Mouse (Mus musculus) forebrain, embryonic 13.5 days (tissue): ENCODE results near the gene Fbxo3. TPM values are rescaled to one million over a fixed set of nuclear protein-coding genes. Genes with fewer than 3 reads are reported as not detected.
"Not testable (repeated sequence)": the region's sequence is repeated elsewhere in the genome, so short reads cannot be mapped to it uniquely, and the experiment has no call there.

Experiments
- ATAC-seq: fragments of 200-750 bp; cut with Nextera tagmentation; 2 replicates; pipeline ENCODE4 v1.8.0; 2017
- H3K27ac ChIP-seq: fragments of 300-500 bp; sonication (generic); 2 replicates; pipeline ENCODE4 v1.5.1; 2015; ENCODE audit warnings: inconsistent platforms, mild to moderate bottlenecking, moderate library complexity
- H3K27me3 ChIP-seq: fragments of 300-500 bp; sonication (generic); 2 replicates; pipeline ENCODE4 v1.6.1; 2015; ENCODE audit warnings: mild to moderate bottlenecking, inconsistent platforms
- H3K36me3 ChIP-seq: fragments of 300-500 bp; sonication (generic); 2 replicates; pipeline ENCODE4 v1.6.1; 2015; ENCODE audit warnings: mild to moderate bottlenecking, inconsistent platforms; ENCODE audit not compliant: poor library complexity, severe bottlenecking
- H3K4me1 ChIP-seq: fragments of 300-500 bp; sonication (generic); 2 replicates; pipeline ENCODE4 v1.6.1; 2015; ENCODE audit warnings: inconsistent platforms
- H3K4me2 ChIP-seq: fragments of 300-500 bp; sonication (generic); 2 replicates; pipeline ENCODE4 v1.6.1; 2015; ENCODE audit warnings: inconsistent platforms, mild to moderate bottlenecking, moderate library complexity
- H3K4me3 ChIP-seq: fragments of 300-500 bp; sonication (generic); 2 replicates; pipeline ENCODE4 v1.5.1; 2015; ENCODE audit warnings: mild to moderate bottlenecking, inconsistent platforms
- H3K9ac ChIP-seq: fragments of 300-500 bp; sonication (generic); 2 replicates; pipeline ENCODE4 v1.6.1; 2015; ENCODE audit warnings: mild to moderate bottlenecking, inconsistent platforms
- H3K9me3 ChIP-seq: fragments of 300-500 bp; sonication (generic); replicated peaks from 2 replicates; pipeline ENCODE4 v1.6.1; 2016; ENCODE audit warnings: inconsistent platforms
- WGBS: fragments of 180-500 bp; shearing (Covaris S2); methylation state at CpG from one replicate; pipeline ENCODE4 v1.1.7; 2015; 5-methylcytosine and 5-hydroxymethylcytosine counted together
- polyA plus RNA-seq: library from polyadenylated mRNA; unstranded; fragments of >200 nt; fragmentation: Nextera tagmentation; extraction: Ambion mirVana; gene quantifications from 2 replicates; pipeline ENCODE4 v1.2.1, GENCODE M21; 2015

The Fbxo3 gene
- 60.2 and 60.6 TPM in 2 replicates for polyA plus RNA-seq

DNA sequence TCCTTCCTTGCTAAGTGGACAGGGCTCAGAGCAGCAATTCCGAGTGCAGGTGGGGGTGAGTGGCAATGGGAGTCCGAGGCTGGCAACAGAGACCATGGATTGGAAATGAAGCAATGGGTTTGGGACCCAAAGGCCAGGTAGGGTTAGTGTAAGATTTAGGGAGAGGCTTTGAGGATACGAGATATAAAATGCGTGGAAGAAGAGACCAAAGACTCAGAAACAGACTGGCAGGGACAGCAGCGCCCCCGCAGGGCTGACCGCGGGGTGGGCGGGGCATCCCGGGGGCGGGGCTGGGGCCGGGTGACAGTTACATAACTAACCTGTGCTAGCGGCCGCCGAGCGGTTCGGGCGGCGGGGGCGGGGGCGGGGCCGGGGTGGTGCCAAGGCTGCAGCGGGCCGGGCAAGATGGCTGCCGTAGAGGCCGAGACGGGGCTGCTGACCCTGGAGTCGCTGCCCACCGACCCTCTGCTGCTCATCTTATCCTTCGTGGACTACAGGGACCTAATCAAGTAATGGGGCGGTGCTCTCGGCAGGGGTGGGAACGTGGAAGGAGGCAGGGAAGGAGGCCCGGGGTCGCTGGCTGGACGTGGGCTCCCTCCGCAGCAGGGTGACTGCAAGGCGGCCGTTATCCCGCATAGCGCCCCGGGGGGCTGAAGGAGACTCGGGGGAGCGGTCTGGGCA lies at the start of gene Fbxo3:
Gene Fbxo3, plus strand, starts transcription at position 264 of the 681 bp plus-strand sequence.
- peak; percentile 97 for ATAC-seq
- Histone ChIP-seq H3K4me2 (peak within 1 kb of the TSS; percentile 90), H3K27ac (no peak within 1 kb of the TSS), H3K27me3 (no peaks in the 10 kb centered on the region), H3K9me3 (no peaks in the 10 kb centered on the region), H3K4me3 (peak within 1 kb of the TSS; percentile 94), H3K9ac (peak within 1 kb of the TSS; percentile 94), H3K36me3 (0 out of 2 replicates have a peak, but pooled peaks cover 5% of the 10 kb centered on the region), H3K4me1 (peaks cover 29% of the 10 kb centered on the region)
- under 1% methylated on average over 38 of the region's 44 CpGs for WGBS

DNA sequence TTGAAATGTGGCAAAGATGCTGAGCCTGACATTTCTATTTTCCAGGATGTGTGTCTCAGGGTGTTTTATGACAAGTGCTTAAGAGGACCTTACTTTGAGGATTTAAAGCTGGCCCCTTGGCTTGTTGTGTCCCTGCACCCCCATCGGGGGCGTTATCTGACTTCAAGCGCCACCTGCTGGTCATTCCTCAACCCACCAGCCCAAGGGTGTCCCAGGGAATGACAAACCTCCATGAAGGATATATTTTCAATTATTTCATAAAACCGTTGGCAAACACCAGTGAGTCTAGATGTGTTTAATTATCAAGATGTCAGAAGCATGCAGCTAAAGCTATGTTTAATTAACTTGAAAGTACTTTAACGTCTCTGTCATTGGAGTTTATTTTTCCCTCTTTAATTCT lies 45.3 kb upstream of the Fbxo3 start:
- no peak overlapping the region for H3K4me2 ChIP-seq
- no peaks in the 10 kb centered on the region for H3K9me3 ChIP-seq
- no peaks in the 10 kb centered on the region for H3K27me3 ChIP-seq
- WGBS, result 5% methylated on average over 5 of the region's 5 CpGs
- H3K9ac ChIP-seq, result no peak overlapping the region
- H3K4me1 ChIP-seq, result peaks cover 13% of the 10 kb centered on the region
- H3K27ac ChIP-seq, result no peak overlapping the region
- ATAC-seq, result peak; percentile 85
- H3K36me3 ChIP-seq, result no peaks in the 10 kb centered on the region
- no peak overlapping the region for H3K4me3 ChIP-seq

DNA sequence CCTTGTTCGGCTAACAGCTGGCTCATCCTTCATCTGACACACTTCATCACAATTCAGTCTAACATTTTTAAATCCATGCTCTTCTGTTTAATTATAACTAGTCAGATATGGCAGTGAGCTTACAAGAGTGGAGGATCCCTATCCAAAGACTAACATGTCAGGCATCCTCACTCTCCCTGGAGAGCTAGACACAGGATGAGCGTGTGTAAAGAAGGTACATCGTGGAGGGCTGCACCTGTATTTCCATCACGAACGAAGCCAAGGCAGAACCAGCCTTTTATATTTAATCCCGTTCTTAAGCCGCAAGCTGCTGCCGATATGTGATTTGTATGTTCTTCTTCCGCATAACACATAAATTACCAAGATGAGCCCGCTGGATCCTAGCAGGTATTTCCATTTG lies 44.4 kb upstream of the Fbxo3 start:
- peaks cover 4% of the 10 kb centered on the region for H3K4me1 ChIP-seq
- ATAC-seq, result no peak
- WGBS, result 89% methylated on average over 10 of the region's 10 CpGs
- no peaks in the 10 kb centered on the region for H3K27me3 ChIP-seq
- no peak overlapping the region for H3K4me3 ChIP-seq
- H3K36me3 ChIP-seq, result no peaks in the 10 kb centered on the region
- no peak overlapping the region for H3K27ac ChIP-seq
- H3K4me2 ChIP-seq, result no peak overlapping the region
- no peak overlapping the region for H3K9ac ChIP-seq
- no peaks in the 10 kb centered on the region for H3K9me3 ChIP-seq

DNA sequence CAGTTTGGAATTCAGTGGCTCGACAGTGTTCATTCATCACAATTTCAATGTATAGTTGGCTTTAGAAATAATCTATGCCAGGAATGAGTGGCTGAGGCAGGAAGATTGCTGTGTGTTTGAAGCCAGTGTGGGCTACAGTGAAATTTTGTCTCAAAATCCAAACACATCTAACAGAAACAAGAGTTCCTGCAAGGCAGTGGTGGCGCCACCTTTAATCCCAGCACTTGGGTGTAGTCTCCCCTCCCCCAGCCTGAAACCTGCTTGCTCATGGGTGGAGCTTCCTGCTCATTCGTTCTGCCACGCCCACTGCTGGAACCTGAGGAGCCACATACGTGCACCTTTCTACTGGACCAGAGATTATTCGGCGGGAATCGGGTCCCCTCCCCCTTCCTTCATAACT lies 39.9 kb upstream of the Fbxo3 start:
- not testable (repeated sequence) for ATAC-seq, H3K36me3 ChIP-seq, H3K9ac ChIP-seq, H3K4me2 ChIP-seq, H3K4me3 ChIP-seq, H3K27me3 ChIP-seq, H3K4me1 ChIP-seq, H3K9me3 ChIP-seq, H3K27ac ChIP-seq
- 79% methylated on average over 8 of the region's 8 CpGs for WGBS

DNA sequence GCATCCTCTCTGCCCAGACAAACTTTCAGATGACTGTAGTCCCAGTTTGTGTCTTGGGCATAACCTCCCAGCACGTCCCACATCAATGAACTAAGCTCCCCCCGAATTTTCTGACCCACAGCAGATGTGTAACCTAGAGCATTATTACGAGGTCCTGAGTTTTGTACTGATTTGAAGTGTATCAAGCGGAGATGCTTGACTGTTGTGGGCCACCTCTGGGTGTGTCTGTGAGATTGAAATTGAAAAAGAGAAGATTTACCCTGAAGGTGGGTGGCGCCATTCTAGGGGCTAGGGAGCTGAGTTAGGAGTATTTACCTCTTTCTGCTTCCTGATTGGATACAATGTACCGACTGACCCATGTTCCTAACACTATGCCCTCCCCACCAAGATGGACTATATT lies 37.8 kb upstream of the Fbxo3 start:
- no peak overlapping the region for H3K4me2 ChIP-seq
- 88% methylated on average over 6 of the region's 6 CpGs for WGBS
- ATAC-seq, result no peak

DNA sequence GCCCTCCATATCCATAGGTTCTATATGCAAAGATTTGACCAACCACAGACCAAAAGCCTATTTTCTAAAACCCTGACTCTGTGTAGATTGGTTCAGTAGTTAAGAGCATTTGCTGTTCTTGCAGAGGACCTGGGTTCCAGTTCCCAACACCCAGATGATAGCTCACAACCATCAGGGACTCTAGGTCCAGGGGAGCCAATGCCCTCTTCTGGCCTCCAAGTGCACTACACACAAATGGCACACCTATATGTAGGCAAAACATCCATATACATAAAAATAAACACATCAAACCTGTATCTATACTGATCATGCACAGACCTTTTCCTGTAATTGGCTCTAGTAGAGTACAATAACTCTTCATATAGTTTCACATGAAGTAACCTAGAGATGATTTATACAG lies 36.2 kb upstream of the Fbxo3 start:
- Histone ChIP-seq H3K4me1 (peaks cover 8% of the 10 kb centered on the region), H3K27me3 (no peaks in the 10 kb centered on the region), H3K9me3 (no peaks in the 10 kb centered on the region), H3K4me2 (no peak overlapping the region), H3K27ac (no peak overlapping the region), H3K9ac (no peak overlapping the region), H3K4me3 (no peak overlapping the region), H3K36me3 (no peaks in the 10 kb centered on the region)
- ATAC-seq, result no peak

More for the DNA sequence above, 37.8 kb upstream of the Fbxo3 start:
- Histone ChIP-seq H3K4me1 (peaks cover 8% of the 10 kb centered on the region), H3K9ac (no peak overlapping the region), H3K36me3 (no peaks in the 10 kb centered on the region), H3K4me3 (no peak overlapping the region), H3K27ac (no peak overlapping the region), H3K9me3 (no peaks in the 10 kb centered on the region), H3K27me3 (no peaks in the 10 kb centered on the region)

DNA sequence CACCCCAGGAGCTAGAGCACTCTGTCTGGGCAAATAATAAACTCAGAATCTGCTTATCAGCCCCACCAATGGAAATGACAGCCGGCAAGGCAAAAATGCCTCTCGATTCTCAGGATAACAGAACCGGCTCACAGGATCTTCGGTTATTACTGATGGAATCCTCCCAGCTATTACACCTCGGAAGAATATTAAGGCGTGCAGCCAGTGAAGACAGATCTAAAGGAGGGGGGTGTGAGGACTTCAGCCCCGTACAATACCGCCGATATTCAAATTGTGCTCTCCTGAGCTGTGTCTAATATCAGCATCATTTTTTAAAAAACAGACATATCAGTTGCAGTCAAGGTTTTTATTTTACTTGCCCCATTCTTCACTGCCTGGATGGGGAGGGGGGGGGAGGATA lies 35.4 kb upstream of the Fbxo3 start:
- WGBS, result 60% methylated on average over 9 of the region's 9 CpGs
- H3K9ac ChIP-seq, result no peak overlapping the region
- no peak overlapping the region; the same call in 1 of the 2 replicates for H3K4me2 ChIP-seq
- peaks cover 8% of the 10 kb centered on the region for H3K4me1 ChIP-seq
- H3K9me3 ChIP-seq, result no peaks in the 10 kb centered on the region
- no peak overlapping the region for H3K27ac ChIP-seq
- no peaks in the 10 kb centered on the region for H3K36me3 ChIP-seq
- no peaks in the 10 kb centered on the region for H3K27me3 ChIP-seq
- no peak overlapping the region for H3K4me3 ChIP-seq
- ATAC-seq, result no peak

DNA sequence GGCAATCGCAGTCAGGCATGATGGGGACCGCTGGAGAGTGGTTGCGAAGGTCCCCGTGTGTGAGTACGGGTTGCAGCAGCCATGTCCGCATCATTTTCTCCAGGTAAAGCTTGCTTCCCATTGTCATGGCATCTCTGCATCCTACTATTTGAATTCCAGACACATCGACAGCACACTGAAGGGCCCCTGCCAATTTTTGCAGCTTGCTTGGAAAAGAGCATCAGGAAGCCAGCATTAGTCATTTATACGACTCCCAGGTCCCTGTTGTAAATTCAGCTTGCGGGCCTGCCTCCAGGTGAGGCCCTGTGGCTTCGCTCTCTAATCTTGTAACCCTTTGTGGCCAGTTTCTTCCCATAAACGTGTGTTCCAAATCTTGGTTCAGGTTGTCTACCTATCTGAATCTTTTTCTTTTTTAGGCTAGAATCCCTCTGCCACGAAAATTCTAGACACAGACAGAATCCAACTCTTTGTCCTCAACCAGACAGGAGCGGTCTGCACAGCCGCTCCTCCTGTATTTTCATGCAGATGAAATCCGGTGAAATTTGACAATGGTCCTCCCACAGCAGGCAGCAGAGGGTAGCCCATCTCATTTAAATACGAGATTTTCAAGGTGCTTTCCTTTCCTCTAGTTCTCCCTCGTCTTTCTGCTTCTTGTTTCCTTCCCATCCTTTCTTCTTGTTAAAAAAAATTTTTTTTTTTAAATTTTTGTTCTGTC lies 34.7 kb upstream of the Fbxo3 start:
- 0 out of 2 replicates have a peak, but pooled peaks have one; percentile 51 for ATAC-seq
- no peak overlapping the region for H3K27ac ChIP-seq
- peak overlapping the region; percentile 34 for H3K9ac ChIP-seq
- H3K4me3 ChIP-seq, result no peak overlapping the region
- no peaks in the 10 kb centered on the region for H3K27me3 ChIP-seq
- H3K4me2 ChIP-seq, result peak overlapping the region; percentile 30
- no peaks in the 10 kb centered on the region for H3K9me3 ChIP-seq
- 20% methylated on average over 17 of the region's 17 CpGs for WGBS
- no peaks in the 10 kb centered on the region for H3K36me3 ChIP-seq
- H3K4me1 ChIP-seq, result peaks cover 8% of the 10 kb centered on the region

DNA sequence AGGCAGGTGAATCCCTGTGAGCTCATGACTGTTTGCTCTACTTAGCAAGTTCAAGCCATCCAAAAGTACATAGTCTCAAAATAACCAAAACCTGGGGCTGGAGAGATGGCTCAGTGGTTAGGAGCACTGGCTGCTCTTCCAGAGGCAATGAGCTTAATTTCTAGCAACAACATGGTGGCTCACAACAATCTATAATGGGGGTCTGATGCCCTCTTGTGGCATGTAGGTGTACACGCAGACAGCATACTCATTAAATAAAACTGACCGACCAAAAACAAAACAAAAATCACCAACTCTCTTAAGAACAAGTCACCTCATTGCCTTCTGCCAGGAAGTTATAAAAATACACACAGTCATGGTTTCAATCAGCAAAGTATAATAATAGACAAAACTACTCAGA lies 26.4 kb upstream of the Fbxo3 start:
- Histone ChIP-seq H3K9me3 (no peaks in the 10 kb centered on the region), H3K4me2 (no peak overlapping the region), H3K4me1 (no peaks in the 10 kb centered on the region), H3K4me3 (no peak overlapping the region), H3K27ac (no peak overlapping the region), H3K36me3 (no peaks in the 10 kb centered on the region), H3K27me3 (peaks cover 3% of the 10 kb centered on the region; the same call in 1 of the 2 replicates), H3K9ac (no peak overlapping the region)
- 24% methylated on average over 2 of the region's 2 CpGs for WGBS
- no peak for ATAC-seq

DNA sequence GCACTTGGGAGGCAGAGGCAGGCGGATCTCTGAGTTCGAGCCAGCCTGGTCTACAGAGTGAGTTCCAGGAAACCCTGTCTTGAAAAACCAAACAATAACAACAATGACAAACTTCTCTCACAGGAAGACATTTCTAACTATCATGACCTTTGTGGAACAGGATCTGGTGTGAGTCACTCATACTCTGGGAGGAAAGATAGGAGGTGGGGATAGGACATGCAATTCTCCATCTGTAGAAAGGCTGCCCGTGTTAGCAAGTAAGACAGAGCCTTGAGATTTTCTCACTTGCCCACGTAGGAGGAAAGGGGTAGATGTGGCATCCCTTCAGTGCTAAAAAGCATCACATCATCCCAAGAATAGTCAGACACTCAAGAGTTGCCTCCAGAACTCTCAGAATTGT lies 25.7 kb upstream of the Fbxo3 start:
- H3K4me2 ChIP-seq, result no peak overlapping the region
- no peak overlapping the region for H3K9ac ChIP-seq
- no peak overlapping the region for H3K27ac ChIP-seq
- no peaks in the 10 kb centered on the region for H3K9me3 ChIP-seq
- WGBS, result 85% methylated on average over 4 of the region's 4 CpGs
- ATAC-seq, result no peak
- H3K36me3 ChIP-seq, result no peaks in the 10 kb centered on the region
- no peak overlapping the region for H3K4me3 ChIP-seq
- peaks cover 3% of the 10 kb centered on the region; the same call in 1 of the 2 replicates for H3K27me3 ChIP-seq
- H3K4me1 ChIP-seq, result no peaks in the 10 kb centered on the region

DNA sequence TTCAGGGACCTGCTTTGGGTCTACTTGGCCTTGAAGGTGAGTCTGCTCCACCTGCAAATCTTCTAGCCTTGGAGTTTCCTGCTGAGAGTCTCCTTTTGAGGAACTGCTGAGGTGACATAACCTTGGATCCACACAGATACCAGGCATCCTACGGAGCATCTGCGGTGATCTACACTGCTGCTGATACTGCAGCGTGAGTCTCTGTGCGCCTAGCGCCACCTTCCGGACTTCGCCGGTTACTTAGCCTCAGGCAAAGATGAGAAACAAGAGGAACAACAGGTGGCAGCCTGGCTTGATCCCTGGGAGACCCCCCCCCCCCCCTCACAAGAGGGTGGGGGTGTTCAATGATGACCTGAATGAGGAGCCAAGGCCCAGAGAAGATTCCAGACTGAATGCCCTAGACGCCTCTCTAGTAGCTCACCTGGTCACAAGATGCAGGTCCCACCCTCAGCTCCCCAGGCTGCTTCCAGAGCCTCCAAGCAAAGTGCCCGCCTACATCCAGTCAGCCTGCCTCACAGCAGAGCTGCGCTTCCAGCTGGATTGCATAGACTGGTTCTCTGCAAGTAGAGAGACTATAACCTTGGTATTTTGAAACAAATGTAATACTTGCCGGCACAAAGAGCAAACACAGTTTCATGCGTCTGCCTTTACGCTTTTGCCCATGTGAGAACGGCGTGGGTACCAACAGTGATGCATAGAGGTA lies 24.7 kb upstream of the Fbxo3 start:
- H3K4me2 ChIP-seq, result no peak overlapping the region
- ATAC-seq, result no peak
- H3K27ac ChIP-seq, result no peak overlapping the region
- peaks cover 3% of the 10 kb centered on the region; the same call in 1 of the 2 replicates for H3K27me3 ChIP-seq
- no peaks in the 10 kb centered on the region for H3K4me1 ChIP-seq
- no peaks in the 10 kb centered on the region for H3K36me3 ChIP-seq
- 34% methylated on average over 16 of the region's 16 CpGs for WGBS
- H3K4me3 ChIP-seq, result no peak overlapping the region
- no peak overlapping the region for H3K9ac ChIP-seq
- H3K9me3 ChIP-seq, result no peaks in the 10 kb centered on the region
